Mouse (Mus musculus) kidney, postnatal 14 days (tissue): ENCODE data around the gene Wdr90.

Experiments
- DNase-seq: peaks from one replicate; pipeline ENCODE4 v3.0.0; 2022; ENCODE audit warnings: mixed read lengths

The Wdr90 gene

DNA sequence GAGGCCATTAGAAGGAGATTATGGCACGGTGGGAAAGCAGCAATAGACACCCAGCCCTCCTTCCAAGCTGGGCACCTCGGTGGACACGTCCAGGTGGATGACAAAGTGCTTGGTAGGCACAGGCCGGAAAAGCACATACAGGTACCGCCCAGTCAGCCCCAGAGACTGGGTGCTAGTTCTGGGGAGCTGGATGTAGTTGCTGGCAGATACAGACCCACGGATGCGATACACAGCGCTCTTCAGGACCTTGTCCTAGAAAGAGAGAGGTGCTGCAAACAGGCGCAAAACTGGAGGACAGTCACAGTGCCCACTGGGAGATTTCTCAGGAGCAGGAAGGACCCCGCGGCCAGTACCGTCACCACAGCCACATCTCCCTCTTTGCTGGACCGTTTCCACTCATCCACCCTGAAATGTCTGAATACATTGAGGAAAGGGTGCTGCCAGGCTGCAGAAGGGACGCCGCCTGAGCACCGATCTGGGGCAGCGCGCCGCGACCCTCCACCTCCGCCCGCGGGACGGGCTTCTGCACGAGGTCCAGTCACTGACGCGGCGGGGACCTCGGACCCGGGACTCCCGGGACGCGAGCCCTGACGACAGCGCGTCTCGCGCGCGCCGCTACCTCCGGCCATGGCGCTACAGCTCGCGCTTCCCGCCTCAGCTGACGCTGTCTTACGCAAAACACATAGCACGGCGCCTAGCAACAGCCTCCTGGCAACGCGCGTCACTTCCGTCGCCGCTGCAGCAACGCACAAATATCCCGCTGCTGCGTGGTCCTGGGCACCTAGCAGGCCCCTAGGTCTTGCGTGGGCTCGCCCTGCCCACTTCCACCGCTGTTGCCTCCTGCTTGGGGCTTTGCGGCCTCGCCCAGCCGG is at the start of gene Wdr90:
Wdr90 (minus strand) TSS at position 670 of the 872 bp plus-strand sequence.
- peak; percentile 95 for DNase-seq

DNA sequence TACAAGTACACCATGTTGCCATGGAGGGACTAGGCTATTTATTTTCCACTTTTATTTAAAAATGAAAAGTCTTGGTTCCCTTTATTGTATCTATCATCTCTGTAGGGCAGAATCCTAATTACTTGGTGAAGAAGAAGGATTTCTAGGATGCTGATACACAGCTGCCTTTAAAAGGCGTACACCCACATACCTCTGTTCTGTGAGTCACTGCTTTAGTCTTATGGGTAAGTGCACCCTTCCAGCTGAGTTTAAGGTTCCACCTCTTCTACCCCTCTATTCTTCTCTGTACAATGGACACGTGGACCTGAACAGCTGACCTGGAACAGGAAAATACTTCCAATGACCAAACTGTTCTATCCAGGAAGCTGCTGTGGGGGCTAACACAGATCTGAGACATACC is 46.3 kb upstream of the Wdr90 start:
- DNase-seq: no peak

DNA sequence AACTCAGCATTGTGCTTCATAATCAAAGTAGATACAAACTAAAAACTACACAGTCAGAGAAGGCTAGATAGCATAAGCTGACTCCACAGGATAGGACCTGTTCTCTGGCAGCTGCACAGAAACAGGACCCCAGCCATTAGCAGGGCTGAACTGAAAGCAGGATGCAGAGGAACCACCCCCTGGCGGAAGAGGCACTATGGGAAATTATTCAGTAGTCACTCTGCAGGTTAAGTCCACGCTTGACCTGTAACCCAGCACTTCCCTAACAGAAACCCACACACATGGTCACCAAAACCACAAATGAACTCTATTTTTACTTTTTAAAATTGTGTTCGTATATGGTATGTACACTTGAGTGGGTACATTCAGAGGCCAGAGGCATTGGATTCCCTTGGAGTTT is 41.8 kb upstream of the Wdr90 start:
- DNase-seq: no peak

DNA sequence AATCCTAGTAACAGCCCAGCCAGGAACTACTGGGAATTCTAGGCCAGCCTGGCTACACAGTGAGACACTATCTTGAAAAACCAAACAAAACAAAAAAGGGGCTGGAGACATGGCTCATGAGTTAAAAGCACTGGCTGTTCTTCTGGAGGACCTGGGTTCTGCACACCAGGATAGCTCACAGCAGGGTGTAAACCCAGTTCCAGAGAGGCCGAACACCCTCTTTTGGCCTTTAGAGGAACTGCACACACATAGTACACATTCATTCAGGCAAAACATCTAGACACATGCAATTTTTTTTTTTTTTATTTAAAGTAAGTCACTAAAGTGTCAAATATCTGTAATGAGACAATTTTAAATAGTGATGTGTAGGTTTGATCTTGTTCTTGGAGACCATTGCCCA is 38.9 kb upstream of the Wdr90 start:
- DNase-seq: no peak

DNA sequence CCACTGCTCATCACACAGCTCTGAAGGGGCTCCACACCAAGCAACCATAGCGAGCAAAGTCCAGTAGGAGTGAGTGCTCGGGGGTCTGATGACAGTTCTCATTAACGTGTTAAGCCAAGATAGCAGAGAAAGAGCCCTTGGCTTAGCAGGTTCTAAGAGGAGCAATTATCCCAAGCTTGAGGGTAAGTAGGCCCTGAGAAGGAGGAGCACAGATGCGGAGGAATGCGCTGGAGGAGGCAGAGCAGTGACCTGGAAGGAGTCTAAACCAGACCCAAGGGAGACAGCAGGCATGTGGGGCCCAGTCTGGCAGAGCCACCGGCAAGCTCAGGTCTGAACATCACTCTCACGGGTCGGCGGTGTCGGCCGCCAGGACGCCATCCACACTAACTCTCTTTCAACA is 34.6 kb upstream of the Wdr90 start:
- DNase-seq: no peak

DNA sequence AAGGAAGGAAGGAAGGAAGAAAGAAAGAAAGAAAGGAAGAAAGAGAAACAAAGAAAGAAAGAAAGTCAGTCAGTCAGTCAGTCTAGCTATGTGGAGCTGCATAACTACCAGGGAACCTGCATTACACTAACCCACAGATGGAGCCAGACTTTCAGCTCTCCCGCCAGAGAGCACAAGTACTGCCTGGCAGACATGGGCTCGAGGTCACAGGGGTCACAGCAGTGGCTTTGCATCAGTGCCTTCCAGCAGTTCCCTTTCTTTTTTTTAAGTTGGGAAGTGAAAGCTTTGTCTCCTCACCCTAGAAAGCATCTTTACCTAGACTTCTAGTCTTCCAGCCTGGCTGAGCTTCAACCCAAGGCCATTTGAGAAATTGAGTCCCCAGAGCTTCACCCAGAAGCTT is 34.1 kb upstream of the Wdr90 start:
- DNase-seq: peak; percentile 61

DNA sequence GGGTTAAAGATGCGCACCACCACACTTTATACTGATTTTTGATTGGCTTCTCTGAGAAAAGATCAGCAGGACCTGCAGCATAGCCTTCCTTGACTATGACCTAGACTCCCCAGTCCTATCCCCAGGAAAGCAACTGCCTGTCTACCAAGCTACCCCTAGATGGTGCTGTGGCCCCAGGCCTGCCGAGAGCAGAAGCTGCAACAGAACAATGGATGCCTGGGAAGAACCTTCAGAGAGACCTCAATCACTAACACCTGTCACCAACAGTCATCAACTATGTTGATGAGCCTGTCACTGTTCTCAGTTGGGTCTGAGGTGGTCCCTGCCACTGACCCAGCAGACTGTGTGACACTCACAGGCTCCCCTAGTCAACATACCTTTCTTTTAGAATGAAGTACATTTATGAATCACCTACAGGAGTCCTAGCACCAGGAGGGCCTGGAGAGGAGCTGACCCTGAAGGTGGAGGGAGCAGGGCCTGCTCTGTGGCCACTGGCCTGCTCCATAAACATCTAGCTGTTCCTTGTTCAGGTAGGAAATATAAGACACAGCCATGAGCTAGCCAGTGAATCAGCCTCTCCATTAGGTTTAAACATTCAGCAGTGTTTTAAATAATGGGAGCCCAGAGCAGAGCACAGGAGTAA is 32.8 kb upstream of the Wdr90 start:
- DNase-seq: peak; percentile 80

DNA sequence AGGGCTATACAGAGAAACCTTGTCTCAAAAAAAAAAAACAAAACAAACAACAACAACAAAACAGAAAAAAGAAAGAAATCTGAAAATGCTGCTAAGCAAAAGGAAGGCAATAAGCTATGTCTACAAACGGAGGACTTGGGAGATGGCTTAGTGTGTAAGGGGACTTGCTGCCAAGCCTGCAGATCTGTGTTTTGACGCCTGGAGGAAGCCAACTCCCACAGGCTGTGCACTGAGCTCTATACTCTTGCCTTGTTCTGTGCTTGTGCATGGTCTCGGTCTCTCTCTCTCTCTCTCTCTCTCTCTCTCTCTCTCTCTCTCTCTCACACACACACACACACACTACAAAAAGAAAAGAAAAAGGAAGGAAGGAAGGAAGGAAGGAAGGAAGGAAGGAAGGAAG is 27.5 kb upstream of the Wdr90 start:
- no peak for DNase-seq

DNA sequence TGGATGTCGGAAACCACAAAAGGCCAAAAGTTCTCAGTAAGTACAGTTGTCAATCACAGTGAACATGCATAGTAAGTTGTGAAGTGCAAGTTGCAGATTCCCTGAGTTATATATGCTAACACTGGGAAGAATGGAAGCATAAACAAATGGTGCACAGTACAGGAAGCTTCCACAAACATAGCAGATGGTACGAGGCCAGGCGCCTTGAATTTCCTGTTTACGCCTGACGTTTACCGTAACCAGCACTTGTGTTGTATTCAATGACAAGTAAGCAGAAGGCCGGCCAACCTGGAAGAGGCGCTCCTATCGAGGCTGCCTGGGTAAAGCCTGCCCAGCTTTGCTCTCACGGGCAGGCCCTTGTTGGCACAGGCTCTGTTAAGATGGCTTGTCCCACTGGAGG is 26.2 kb upstream of the Wdr90 start:
- no peak for DNase-seq

DNA sequence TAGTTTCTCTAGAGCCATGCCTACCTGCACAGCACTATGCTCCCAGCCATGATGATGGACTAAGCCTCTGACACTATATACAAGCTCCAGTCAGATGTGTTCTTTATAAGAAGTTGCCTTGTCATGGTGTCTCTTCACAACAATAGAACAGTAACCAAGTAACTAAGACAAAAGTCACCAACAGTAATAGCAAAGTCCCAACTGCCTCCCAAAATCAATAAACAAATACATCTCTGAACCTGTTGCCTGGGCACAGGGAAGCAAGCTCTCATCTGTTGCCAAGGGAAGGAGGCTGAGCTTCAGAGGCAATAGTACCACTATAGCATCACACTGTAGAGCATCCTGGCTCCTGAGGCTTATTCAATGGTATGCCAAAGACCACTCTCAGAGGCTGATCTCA is 25.5 kb upstream of the Wdr90 start:
- DNase-seq: no peak

DNA sequence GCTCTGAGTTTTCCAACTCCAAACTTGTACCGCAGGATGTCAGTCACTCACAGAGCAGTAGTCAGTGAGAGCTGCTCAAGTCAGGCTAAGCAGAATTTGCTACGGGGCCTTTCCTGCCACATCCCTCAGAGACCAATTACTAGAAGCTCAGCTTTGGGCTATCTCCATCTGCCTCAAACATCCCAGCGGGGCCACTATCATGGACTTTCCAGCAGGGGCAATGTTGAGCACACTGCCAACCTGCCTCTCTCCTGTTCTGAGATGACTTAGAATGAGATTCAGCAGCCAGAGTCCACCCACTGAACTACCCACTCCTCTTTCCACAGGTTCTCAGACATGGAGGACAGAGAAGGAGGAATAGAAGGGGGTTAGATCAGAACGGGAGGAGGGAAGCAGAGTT is 24.3 kb upstream of the Wdr90 start:
- no peak for DNase-seq

DNA sequence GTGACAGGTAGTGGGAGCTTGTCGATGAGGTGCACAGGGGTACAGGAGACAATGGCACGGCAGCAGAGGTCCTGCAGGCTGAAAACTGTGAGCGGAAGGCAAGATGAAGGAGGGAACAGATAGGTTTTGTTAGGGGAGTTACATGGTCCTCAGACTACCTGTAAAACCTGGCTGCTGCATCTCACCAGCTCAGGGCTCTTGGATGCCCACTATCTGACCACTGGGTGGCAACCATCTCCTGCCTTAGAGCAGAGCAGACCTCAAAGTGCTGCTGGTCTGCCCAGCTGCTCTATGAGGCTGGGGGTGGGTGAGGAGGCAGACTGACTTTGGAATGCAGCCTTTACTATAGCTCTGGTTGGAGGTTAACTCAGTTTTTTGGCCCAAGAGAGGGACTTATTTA is 22.5 kb upstream of the Wdr90 start:
- no peak for DNase-seq

DNA sequence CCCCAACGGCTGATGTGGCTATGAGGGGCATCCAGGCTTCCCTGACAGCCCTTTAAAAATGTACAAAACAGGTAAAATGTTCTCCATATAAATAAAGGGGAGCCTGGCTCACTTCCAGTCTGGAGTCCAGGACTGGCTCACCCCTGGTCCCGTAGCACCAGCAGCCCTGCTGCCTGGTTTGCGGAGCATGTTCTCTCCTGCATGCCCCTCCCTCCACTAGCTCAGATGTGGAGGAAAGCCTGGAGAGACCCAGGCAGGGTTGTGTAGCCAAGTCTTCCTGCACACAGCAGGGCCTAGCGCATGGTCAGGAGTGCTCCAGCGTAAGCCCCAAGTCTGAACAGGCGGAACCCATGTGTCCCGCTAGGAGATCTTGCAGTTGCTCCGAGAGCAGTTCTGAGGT is 22.0 kb upstream of the Wdr90 start:
- DNase-seq: no peak

DNA sequence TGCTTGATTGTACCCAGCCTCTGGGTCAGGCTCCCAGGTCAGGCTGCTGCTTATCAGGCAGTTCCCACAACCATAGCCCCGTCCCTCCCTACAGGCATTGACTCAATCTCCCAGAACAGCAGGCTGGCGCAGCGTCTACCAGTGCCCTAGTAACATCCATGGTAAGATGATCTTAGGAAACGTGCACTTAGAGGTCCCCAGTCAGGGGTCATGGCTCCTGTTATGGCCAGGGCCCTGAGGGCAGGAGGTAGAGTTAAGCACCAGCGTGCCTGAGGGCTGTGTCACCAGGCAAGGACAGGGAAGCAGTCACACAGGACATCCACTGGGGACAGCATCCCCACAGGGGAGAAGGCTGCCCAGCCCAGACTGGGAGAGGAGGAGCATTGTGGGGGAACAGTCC is 21.0 kb upstream of the Wdr90 start:
- DNase-seq: no peak

DNA sequence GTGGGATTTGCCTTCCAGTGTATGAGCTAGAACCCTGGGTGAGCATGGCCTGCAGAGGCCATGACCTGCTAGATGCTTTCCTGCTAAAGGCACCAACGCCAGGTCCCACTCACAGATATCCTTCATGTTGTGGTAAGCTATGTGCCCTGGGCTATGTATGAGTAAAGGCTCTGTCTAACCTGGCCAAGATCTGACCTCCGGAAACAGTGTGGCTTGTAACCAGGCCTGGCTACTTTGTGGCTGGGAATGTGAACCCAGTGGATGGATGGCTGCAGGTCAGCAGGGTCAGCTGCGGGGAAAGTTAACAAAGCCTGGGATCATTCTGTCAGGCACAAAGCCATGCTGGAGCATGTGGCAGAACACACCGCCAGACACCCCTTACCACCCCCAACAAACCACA is 20.4 kb upstream of the Wdr90 start:
- DNase-seq: no peak

DNA sequence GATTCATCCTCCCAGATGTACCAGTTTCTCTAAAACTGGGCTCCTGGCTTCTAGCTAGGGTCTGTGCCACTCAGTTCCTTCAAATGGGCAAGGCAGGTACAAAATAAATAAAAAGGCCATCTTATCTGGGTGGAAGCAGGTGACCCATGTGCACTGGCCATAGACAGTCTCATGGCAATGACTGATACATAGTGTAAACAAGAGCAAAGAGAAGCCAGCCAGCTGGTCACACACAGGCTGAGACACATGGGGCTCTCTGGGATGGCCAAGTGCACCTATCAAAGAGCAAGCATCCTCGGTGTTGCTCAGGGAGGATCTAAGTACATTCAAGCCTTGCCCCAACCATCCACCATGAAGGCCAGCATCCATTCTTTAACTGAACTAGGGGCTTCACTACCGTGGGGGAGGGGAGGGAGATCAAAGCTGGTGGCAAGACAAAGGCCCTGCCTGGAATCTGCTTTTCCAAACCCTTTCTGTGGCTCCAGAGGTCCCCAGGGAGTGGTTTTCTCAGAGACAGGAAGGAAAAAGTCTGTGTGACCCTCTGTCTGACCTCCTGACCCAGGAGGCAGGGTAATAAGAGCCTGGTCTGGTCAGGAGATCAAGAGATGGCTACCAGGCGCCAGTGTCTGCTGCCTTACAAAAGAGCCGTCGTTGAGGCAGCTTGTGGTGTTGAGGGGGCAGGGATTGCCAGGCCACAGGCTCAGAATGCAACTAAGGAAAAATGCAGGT is 19.8 kb upstream of the Wdr90 start:
- peak; percentile 43 for DNase-seq

DNA sequence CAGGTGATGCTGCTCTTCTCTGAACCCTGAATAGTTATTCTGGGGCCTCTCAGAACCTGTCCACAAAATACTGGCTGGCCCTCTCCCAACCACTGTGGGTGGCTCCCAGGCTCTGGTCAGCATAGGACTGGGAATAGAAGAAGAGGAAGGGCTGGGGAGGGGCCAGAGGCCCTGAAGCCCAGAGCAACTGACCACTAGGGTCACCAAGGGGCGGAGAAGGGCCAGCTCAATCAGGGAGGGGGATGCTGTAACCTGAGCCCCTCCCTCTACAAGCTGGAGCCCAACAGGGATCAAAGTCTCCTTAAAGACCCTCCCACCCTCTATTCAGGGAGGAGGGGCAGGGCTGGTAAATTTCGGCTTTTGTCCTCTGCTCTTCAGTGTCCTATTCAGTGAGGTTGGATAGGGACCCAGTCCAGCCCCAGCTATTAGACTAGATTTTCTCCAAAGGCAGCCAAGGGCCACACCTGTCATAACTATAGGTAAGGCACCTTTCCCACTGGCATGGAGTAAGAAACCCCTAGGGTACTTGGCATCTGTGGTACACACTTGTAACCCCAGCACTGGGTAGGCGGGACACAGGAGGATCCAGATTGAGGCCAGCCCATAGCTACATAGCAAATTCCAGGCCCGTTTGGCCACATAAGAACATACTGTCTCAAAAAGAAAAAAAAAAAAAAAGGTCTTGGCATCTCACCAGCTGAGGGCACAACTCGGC is 19.1 kb upstream of the Wdr90 start, which contains the start of gene Wfikkn1:
Wfikkn1 (minus strand) TSS at position 663 of the 715 bp plus-strand sequence.
- DNase-seq: no peak

DNA sequence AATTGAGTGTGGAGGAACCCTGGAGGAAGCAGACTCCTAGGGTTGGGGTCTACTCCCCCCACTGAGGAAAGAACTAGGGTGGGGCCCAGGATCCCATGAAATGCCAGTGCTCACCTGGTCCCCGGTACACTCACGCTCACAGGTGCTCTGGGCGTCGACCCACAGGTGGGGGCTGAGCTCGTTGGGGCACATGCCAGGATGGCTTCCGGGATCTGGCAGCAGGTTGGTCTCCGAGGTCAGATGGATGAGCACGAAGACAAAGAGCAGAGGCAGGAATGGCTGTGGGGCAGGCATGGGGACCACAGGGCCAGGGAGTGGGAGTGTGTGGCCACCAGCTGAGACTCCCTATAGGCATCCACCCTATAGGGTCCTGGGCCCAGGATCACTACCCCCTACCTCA is 18.4 kb upstream of the Wdr90 start:
- DNase-seq: no peak

DNA sequence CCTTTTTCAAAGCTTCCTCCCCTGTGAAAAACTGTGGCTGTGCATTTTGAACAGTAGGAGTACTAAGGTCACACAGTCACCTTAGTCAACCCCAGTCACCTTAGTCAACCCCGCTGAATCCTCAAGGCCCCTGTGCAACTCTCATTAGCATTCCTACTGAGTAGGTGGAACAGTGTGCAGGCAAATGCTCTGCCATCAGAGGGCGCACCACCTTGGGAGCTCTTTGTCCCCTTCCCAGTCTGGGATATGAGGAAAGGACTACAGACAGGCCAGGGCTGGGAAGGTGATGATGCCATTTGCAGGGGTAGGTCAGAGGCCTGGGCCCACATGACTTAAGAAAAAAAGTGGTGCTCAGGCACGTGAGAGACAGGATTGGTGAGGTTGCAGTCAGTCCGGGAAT is 18.0 kb upstream of the Wdr90 start:
- DNase-seq: peak; percentile 76

DNA sequence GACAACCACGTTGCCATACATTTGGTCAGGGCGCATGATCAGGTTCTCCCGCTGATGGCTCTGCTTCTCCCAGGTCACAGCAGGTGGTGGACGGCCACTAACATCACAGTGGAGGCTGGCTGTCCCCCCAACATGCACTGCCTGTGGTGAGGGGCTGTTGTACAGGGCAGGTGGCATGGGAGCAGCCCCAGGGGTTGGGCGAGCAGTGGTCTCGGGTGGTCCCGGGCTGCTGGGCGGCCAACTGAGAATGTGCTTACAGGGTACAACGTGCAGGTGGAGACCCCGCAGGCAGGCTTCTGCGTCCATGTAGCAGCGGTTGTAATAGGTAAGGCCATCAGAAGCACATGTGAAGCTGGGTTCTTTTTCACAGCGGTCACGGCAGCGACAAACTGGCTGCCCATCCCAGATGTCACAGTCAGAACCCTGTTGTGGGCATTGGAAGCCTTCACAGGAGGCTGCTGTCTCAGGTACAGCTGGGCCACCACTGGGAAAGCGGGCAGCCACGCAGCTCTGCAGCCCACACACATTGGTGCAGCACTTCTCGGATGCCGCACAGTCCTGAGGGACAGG is 17.4 kb upstream of the Wdr90 start:
- DNase-seq: no peak

DNA sequence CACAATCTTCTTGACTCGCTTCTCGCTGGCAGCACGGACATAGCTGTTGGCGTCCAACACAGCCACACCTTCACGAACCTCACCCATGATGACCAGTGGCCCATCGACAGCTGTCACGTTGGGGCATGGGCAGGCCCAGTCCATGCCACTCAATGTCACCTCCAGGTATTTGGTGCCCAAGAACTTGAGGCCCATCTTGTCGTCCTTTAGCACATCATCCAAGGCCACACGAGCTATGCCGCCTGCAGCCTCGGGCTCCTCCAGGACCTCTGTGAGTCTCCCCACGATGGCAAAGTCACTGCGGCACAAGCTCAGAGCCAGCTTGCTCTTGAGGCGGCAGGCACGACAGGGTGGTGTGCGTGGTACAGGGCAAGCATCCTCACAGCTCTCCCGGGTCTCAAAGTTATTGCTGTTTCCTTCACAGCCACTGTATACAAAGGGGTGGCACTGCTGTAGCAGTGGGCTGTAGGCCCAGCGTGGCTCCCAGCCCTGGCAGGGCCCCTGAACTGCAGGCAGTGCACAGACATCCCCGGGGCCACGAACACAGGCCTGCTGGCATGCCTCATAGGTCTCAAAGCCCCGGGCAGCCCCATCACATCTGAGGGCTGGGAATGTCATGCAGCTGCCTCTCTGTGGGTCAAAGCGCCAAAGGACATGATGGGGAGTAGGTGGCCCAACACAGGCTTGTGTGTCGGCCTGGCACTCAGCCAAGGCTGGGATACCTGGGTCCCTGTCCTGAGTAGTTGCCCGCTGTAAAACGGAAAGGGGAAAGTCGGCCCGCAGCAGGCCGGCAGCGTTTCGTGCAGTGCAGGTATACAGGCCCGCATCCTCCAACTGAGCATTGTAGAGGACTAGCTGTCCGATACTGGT is 16.7 kb upstream of the Wdr90 start:
- DNase-seq: no peak

DNA sequence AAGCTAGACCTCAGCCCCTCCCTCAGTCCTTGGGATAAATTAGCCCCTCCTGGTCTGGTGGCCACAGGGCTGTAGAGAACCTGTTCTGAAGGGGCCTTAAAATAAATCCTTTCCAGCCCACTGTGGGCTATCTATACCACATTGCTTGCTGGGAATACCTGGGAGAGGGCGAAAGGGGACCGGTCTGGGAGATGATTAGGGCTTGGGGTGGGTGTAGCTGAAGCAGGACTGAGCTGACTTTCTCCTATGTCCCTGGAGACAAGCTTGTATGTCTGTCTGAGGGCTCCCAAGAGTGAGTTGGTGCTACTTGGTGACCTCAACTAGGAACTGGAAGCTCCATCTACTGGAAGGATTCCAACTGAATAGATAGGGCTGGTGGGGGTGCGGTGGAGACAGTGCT is 15.7 kb upstream of the Wdr90 start:
- DNase-seq: no peak
